Mouse (Mus musculus) bone marrow macrophage, adult 2 months (primary cell): Measurements from ENCODE around the gene Pgls.

Source experiments
- CTCF ChIP-seq: IDR thresholded peaks from 2 replicates; pipeline ENCODE4 v1.5.1; 2012; ENCODE audit warnings: low read depth, mild to moderate bottlenecking, low read length, moderate library complexity
- POLR2A ChIP-seq: IDR thresholded peaks from 2 replicates; pipeline ENCODE4 v1.6.1; 2012; ENCODE audit warnings: mild to moderate bottlenecking, low read depth, low read length, borderline replicate concordance

DNA sequence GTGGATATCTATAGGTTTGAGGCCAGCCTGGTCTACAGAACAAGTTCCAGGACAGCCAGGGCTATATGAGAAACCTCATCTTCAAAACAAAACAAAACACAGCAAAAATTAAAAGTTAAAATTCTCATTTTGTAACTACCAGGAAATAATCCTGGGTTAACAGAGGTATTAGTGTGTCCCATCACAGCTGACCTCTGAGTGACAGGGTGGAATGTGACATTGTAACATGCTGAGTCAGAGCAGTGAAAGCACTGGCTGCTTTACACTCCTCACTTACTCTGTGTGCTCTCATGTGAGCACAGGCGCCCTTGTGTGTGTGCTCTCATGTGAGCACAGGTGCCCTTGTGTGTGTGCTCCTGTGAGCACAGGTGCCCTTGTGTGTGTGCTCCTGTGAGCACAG, 17.0 kb upstream of the Pgls start:
- TF ChIP-seq CTCF (no peak), POLR2A (no peak)
